Mouse (Mus musculus): ENCODE data around the gene Exoc5.
"Not testable (repeated sequence)": the region's sequence is repeated elsewhere in the genome, so short reads cannot be mapped to it uniquely, and the experiment has no call there.

Gene Exoc5

DNA sequence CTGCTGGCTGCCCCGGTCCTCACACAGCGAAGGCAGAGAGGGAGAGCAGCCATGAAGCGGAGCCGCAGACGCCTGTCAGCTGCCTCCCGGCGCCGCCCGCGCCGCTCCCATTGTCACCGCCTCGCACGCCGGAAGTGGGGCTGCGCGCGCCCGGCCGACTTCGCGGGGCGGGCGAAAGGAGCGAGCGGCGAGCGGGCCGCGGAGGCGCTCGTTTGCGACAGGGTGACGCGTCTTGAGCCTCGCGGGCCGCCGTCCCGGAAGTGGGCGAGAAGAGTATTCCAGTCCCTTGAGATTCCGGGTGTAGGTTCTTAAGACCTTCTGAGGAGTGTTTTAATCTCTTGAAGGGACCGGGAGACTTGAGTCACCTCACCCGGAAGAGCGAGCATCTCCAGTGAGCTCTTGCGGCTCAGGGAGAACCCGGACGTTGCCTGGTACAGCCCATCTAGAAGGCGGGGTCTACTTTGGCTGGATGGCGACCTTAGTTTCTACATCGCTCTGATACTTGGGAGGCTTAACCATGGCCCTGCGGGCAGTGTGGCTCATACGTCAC is at the start of gene Exoc5:
Gene Exoc5, minus strand, starts transcription at position 380 of the 550 bp plus-strand sequence.
- peak; percentile 99 for DNase-seq

DNA sequence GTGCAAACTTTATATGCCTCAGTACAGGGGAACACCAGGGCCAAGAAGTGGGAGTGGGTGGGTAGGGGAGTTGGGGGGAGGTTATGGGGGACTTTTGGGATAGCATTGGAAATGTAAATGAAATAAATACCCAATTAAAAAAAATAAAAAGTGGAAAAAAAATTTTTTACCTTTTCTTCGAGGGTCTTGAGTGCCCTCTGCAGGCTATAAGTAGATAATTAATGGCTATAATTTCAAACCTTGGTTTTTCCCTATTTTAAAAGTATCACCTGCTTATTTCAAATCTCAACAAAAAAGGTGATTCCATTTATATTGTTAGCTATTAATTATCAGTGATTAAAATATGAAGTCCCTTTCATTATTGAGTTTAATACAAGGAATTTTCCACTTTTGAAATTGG is 25.3 kb upstream of the Exoc5 start:
- not testable (repeated sequence) for DNase-seq

DNA sequence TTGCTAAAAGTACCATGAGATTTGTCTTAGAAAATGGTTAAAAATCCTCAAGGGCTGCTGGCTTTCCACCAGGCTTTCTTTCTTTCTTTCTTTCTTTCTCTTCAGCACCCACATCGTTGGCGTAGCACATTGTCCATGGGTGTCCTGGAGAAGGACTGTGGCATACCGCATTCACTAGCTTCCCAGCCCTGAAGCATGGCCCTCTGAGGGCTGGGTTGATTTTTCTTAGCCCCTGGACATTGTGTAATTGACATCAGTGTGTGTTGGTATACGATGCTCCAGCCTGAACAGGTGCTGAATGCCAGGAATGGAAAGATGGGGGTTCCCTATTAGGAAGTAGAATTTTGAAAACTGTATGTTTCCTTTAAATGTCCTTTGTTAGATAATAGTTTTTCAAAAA is 24.8 kb upstream of the Exoc5 start:
- DNase-seq = no peak

DNA sequence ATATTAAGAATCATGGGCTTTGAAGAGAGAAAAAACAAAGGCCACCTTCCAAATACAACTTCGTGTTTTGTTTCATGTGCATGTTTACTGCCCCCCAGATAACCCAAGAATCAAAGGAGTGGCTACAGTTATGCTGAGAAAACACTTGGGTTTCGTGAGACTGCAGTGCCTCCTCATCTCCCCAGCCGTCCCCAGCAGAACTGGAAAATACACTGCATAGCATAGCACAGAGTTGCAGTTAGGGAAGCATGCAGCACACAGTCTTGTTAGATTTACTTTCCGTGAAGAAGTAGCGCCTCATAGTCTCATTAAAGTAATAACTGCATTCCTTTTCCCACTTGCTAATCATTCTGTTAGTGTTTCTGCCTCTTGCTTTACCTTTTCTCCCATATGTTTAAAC is 23.6 kb upstream of the Exoc5 start:
- no peak for DNase-seq

DNA sequence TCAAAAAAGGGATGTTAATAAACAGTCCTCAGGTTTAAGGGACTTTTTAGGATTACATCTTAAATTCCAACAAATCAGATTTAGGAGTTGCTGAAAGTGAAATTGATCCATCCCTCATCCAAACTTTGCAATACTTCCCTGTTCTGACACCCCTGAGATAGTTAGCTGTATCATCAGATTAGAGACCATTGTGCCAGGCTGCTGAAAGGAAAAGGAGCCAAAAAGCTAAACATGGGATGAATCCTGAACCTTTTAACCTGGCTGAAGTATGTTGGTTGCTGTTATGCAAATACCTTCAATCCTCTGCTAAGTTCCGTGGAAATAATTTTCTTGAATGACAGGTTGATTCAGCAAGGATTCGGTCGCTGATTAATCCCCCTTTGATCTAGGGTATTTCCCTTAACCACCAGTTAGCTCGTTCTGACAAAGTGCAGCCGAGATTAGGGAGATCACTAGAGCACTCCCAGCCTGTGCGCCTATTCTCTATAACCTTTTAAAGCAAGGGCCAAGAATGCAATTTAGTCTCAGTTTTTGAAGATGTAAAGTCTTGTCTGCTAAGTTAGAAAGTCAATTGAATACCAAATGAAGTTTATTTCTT is 23.1 kb upstream of the Exoc5 start:
- no peak for DNase-seq

DNA sequence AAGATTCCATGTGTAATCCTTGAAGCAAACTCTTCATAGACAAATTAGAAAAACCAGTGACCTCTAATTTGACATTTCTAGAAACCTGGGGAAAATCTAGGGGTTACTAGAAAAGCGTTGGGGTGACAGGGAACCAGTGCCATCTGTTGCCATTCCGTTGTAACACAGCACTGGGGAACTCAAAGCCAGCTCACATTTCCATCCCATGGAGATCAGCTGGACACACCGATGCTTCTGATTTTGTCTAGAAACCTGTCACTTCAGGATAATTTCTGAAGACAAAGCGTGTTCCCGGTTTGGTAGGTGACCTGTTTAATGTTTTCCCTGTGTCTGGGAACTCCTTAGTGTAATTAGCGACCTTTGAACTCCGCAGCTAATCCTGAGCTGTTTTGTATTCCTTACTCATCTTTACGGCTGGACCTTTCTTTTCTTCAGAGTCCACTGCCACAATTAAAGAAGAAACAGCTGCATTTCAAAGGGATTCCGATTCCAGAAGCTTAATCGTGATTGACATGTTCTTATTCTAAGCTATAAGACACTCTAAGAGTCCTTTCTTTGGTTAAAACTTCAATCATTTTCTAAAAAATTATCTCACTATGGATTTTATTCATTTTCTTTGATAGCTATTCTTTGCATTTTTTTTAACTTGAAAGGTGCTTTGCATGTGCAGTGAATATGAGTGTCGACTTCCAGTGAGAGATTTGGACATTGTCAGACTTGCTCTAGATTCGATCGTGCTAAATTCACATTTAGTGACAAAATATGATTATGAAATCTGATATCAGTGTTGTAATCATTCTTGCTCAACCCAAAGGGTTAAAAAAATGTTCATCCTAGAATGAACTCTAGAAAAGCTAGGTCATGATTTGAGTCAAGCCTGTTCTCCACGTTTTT is 21.9 kb upstream of the Exoc5 start:
- DNase-seq = peak; percentile 16

DNA sequence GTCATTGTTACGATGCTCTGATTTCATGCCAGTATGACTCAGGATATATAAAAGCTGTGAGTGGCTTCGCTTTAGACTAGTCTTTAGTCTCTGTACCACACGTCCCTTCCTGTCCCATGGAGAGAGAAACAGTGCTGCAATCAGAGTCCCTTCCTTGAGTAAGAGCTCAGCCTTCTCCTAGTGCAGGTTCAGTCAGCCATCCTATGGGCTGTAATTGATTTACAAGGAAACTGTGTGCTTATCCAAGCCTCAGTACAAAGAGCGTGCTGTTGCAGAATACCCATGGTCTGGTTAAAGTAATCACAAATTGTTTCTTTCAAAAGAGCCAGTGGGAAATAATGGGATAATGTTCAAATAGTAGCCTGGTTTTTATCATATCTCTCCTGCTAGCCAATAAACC is 20.1 kb upstream of the Exoc5 start:
- peak; percentile 21 for DNase-seq

DNA sequence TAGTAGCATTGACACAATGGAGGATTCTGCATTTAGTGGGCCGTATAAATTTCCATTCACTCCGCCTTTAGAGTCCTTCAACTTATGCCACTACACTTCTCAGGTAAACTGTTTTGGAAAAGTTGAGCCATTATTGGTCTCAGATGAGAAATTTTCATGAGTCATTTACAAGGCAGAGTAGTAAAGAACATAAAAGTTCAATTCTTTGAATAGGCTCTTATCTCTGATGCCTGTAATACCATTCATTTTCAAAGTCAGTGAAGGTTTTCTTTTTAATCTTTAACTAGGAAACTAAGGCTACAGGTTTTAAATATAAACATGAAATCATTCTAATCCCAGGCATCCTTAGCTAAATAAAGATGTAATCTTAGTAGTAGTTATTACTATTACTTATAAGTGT is 12.4 kb upstream of the Exoc5 start:
- DNase-seq = no peak

DNA sequence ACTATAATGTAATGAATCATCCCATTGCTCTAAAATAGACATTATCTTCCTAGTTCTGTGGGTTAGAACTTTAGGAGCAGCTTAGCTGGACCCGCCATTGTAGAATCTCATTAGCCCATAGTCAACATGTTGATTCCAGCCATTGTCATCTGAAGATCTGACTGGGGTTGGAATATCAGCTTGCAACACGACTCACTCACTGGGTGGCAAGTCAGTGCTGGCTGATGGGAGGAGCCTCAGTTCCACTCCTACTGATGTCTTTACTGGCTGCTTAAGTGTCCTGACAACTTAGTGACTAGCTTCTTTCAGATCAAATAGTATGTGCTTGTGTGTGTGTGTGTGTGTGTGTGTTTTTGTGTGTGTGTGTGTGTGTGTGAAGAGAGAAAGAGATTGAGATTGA is 7.9 kb upstream of the Exoc5 start:
- no peak for DNase-seq

DNA sequence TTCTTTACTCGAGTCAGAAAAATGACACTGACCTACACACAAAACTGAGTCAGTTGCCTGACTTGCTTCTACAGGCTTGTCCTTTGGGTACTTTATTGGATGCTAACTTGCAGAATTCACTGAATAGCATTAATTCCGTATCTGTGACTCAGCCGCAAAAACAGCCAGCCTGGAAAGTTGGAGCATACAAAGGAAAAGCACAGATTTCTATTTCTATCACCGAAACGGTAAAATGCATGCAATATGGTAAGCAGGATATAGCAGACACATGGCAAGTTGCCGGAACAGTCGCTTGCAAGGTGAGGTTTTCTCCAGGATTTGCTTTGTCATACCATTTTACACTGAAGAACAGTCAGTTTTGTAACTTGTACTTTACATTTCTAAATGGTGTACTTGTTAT is 7.4 kb upstream of the Exoc5 start:
- no peak for DNase-seq

DNA sequence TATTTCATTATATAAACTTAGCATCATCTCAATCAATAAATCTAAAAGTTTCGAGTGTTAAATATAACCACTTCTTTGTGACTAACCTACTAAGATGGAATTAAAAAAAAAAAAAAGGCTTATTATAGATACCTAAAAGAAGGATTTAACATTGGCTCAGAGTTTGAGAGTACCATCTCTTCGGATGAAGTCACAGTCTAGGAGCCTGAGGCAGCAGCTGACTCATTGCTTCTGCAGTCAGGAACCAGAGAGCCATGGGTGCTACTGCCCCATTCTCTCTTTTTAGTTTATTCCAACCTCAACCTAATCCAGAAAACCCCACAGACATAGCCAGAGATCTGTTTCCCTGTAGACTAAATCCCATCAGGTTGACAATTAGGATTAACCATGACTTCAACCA is 6.4 kb upstream of the Exoc5 start:
- DNase-seq = no peak

DNA sequence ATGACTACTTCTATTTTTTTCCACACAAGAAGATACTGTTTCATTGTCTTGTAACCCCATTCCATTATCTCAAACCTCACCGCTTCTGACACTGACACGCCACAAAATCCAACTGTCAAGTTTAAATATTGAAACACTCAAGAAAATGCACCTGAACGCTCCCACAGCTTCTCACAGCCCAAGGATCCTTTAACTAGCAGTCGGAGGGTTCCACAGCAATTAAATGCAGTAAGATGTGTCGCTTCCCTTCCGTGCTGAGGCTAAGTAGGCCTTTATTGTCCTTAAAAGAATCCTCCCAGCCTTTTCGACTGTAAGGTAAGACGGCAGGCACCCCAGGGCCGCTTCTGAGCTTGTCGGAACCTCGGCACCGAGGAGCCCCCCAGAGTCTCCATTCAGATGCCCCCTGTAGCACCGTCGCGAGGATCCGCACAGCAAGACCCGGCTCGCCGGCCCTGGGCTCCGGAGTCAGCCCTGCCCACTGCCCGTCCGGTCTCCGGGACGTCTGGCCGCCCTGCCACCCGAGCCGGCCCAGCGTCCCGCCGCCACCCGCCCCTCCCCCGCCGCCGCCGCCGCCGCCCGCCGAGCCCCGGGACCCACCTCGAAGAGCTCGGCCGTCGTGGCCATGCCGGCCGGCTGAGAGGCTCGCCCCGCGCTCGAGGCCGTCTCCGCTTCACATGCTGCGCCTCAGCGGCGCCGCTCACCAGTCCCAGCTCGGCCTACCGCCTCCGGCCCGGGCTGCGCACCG is 752 bp downstream of the Exoc5 start, which contains the start of gene Ap5m1:
Gene Ap5m1, plus strand, starts transcription at position 569 of the 745 bp plus-strand sequence.
- no peak for DNase-seq

DNA sequence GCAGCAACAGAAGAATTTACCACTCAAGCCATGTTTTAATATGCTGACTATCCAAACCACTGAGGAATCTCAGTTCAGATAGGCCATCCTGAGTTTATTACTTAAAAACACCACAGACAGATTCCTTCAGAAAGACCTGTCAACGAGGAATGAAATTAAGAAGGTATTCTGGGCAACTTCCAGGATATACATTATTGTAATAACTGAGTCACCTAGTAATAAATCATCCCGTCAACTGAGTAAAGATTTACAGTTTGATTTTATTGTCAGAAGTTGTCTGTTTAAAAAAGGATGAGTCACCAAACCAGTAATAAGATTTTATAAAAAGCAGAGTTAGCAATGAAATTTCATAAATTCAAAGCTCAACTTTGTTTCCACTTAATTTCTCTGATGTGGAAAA is 2.6 kb downstream of the Exoc5 start:
- no peak for DNase-seq

DNA sequence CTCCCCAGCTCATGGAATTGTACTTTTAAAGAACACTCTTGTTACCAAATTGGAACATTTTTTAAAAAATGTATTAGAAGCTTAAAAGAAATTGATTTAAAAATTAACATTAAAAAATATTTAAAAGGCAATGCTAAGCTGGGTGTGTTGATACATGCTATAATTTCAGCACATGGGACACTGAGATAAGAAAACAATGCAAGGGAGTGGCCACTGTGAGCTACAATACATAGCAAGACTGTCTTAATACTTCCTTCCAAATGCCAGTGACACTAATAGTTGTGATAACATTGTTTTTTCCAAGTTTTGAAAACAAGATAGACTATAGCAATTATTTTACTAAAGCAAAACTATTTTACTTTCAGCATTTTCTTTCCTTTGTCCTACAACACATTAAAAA is 17.0 kb downstream of the Exoc5 start:
- DNase-seq = no peak

DNA sequence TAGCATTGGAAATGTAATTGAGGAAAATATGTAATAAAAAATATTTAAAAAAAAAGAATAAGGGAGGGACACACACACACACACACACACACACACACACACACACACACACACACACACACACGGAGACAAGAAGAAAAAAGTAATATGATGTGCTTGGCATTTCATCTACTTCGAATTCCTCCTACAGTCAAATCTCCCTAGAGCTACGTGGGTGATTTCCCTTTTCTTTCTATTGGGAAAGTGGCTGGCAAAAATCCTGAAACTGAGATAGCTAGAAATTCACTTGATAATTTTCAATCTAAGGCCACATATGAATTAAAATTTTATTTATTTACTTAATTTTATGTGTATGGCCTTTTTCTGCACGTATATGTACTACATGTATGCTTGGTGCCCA is 20.8 kb downstream of the Exoc5 start:
- DNase-seq = no peak

DNA sequence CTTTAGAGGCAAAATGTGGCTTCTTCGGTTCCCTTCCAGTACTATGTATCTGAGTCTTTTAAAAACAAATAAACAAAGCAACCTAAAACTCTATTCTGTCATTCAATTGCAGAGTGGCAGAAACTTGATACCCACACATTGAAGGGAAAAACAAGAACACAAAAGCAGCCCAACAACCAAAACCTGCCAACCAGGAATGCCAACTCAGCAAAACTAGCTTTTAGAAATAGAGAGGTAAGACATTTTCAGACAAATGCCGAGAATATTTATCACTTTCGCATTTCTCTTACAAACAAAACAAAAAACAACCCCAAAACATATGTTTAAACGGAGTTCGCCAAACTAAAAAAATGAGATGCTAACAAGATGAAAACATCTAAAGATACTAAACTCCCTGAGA is 37.5 kb downstream of the Exoc5 start:
- no peak for DNase-seq

DNA sequence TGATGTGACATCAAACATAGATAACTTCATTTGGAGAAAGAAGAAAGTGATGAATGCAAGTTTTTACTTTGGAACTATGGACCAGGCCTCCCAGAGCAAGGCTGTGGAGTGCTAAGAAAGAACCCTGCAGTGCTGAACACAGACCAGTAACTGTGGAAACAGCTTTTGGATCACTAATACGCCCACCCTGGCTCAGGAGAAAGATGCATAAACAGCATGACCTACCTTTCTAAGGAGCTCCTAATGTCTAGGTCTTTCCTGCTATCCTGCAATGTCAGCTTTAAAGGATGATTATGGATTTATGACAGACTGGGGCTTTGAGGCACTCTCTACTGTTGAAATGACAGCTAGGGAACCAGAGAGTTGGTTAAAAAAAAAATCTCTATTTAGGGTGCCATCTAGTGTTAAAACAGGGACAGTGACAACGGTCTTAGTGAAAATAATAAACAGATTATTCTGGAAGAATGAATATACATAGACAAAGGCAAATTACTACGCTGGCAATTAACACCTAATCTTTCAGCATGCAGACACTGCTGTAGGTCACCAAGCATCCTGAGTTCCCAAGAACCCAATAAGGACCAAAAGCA is 38.6 kb downstream of the Exoc5 start:
- DNase-seq = no peak

DNA sequence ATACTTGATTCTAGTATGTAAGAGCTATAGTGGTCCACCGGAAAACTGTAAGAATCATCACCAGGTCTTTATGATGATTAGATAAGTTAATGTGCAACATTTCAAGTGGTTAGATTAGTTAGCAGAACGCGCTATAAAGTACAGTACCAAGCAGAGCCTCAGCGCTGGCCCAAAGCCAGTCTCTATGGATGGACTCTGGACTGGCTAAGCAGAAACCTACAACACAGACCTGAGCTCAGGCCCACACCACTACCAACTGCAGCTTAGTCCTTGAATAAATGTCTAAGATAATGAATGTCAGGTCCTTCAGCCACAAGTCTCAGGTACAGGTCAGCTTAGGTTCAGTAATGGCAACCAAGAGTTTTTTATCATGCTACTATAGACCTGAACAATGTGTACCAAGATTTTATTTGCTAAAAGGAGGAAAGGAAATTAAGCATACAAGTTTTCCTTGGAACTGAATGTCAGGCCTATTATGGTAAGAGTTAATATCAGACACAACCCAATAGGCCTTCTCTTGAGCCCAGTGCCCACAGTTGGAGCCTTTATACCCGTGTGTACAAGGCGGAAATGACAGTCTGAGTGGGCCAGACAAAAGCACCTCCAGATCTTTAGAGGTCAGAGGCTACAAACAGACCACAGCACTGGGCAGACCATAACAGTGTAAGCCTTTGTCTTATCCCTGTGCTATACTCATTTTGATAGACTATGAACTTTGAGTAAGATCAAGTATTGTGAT is 39.2 kb downstream of the Exoc5 start:
- DNase-seq = peak; percentile 72

DNA sequence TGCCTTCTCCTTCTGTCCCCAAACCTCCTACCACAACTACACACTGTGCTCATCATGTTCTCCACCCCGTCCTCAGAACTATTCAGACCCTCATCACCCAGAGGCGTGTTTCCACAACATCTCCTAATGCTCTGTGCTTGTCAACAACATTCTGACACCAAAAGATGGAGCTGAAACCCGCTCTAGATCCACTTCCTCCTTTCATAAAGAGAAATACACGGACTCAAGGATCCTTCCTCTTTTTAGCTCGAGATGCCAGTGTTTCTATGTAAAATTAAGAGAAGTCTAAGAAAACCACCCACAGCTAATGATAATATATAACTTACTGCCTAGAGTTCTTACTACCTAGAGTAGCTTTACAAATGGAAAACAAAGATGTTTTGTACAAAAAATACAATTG is 46.7 kb downstream of the Exoc5 start:
- no peak for DNase-seq

DNA sequence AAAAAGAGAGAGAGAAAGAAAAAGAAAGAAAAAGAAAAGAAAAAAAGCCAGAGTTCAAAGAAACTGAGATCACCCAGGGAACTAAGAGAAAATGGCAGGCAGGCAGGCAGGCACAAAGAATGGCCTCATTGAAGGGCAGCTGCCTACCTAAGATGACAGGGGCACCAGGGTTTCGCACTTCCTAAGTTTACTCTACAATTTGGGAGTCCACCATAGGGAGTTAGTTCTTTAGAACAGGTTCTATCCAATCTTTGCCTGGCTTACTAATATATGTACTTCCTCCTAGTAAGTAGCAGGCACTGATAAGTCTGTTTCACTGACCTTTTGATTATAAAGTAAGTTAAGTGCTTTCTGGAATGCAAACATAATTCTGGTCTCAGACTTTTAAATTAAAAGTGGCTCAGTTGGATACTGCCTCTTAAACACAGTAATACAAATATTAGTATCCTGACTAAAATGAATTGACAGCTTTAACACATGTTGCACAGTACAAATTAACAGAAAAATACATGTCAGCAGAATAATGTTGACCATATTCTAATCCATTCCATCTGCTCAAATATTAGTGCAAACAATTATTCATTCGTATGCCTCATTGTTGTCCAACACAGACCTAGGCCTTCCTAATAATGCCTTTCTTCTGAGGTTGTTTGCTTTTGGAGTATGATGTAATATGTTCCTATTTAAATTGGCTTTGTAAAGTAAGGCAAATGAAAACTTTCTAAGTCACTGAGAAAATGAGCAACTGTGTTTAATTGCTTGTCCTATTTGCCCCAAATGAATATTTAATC is 57.9 kb downstream of the Exoc5 start:
- DNase-seq = no peak

DNA sequence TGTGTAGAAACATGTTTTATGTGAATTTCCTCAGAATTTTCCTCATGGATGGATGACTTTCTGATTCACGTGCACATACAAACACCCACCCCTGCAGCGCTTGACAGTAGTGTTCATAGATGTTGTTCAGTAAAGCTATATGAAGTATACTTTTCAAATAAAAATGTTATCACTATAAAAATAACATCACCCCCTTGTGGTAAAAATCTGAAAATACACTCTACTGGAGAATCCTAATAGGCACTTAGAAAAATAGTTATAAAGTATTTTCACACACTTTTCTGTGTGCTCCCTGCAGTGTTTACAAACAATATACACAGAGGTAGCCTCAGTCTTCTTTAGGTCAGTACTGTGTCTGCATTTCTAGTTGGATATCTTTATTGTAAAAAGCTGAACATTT is 58.5 kb downstream of the Exoc5 start:
- no peak for DNase-seq

DNA sequence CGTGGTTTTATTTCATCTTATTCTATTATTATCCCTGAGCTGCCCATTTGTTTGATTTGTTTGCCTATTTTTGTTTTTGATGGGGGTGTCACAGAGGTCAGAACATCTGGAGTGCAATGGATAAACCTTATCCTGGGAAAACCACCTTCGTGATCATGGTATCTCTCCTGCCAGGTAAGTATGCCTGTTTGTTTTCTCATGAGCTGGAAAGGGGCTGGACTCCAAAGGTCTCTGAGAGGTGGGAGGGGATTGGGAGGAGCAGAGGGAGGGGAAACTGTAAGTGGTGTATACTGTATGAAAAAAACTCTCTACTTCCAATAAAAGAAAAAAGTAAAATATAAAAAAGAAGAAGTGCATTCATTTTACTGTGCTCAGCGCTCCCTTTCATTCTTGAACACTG is 64.8 kb downstream of the Exoc5 start:
- DNase-seq = no peak

Measured in kidney, postnatal 10 days (tissue).